Mouse (Mus musculus): ENCODE measurements at regions not wholly inside any gene's neighbourhood (a gene's known extent, or its start where the extent isn't known, plus 50 kb on each side); places are given as distances from the start of the nearest gene placed in this dataset.

GRCm38 (mm10) chr4:47697071-47697470 lies 222.6 kb downstream of the Sec61b start:
- TF ChIP-seq CTCF (IDR thresholded peaks at IDR 0.05; ENCODE audit: borderline replicate concordance, extremely low read depth, insufficient read depth, insufficient read length): no peak
- no peak for TF ChIP-seq POLR2A (IDR thresholded peaks at IDR 0.05; ENCODE audit: borderline replicate concordance, extremely low read depth, insufficient read depth, insufficient read length, poor library complexity, severe bottlenecking)

Data from brain, embryonic 14.5 days (tissue).